Mouse (Mus musculus) left cerebral cortex, postnatal 10 days (tissue): ENCODE measurements around the gene Itgb3. TPM values are rescaled to one million over a fixed set of nuclear protein-coding genes. Genes with fewer than 3 reads are reported as not detected.
"Not testable (repeated sequence)": the region's sequence is repeated elsewhere in the genome, so short reads cannot be mapped to it uniquely, and the experiment has no call there.

Experiments used
- DNase-seq, 2 experiments: peaks; one replicate each; pipeline ENCODE4 v3.0.0; 2021 to 2022; ENCODE audit warnings: low spot score in 2 of 2, mixed read lengths in 1 of 2; ENCODE audit errors: extremely low spot score in 1 of 2
- intact Hi-C: fragments of 180-260 bp; cut with DNase I; formaldehyde crosslinking; loops from one replicate; pipeline ENCODE4 v1.15.1; 2025
- total RNA-seq, 2 experiments: library from RNA; stranded (reverse); gene quantifications; 2 replicates each; pipeline ENCODE4 v1.2.3; 2021

Itgb3 gene
- 1 to 10 TPM; 5.5 to 6.7 TPM for total RNA-seq

DNA sequence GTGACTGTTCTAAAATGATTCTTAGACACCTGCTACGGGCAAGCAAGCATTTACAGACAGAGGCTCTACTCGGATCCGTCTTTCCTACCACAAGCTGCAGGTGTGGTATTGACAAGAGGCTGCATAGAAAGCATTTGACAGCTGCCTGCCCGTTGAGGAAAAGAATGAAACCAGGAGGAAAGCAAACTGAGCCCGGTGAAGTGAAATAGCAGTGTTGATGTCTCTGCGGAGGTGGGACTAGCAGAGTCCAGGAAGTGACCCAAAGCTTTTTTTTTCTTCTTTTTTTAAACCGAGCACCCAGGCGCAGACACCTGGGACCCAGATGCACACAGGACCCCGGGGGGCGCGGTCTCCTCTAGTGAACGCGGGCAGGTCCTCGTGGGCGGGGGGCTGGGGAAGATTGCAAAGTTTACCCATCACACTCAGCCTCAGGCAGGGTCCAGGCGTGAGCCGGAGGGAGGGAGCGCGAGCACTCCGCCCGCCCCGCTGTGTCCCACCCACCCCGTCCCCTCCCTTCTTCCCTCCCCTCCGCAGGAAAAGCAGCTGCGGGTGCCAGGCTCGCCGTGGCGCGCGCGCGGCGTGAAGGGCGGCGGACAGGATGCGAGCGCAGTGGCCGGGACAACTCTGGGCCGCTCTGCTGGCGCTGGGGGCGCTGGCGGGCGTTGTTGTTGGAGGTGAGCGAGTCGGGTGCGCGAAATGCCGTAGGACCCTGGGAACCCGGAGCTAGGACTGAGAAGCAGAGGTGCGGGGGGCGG is at the start of gene Itgb3:
Gene Itgb3 (plus strand): TSS at position 510 of the 755 bp plus-strand sequence.
- peak; percentile 36 to 89 for DNase-seq
- intact Hi-C loops, result no loop called here

DNA sequence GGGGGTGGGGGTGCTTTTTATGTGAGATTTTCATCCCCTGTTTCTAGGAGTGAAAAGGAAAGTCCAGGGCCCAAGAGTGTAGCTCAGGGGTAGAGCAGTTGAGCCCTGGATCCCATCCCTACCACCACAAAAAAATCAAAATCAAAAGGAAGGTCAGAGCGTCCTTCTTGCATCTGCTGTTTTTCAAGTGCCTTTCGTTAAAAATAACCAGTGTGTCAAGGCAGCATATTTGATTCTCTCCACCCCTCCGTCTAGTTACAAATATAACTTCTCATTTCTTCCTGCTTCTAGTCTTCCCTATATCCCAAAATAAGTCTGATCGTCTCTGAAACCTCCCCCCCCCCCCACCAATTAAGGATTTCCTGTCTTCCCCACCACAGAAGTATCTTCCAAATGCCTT is 49.7 kb upstream of the Itgb3 start:
- DNase-seq, result peak in 1 of 2 experiments; percentile 25
- intact Hi-C loops, result no loop called here

DNA sequence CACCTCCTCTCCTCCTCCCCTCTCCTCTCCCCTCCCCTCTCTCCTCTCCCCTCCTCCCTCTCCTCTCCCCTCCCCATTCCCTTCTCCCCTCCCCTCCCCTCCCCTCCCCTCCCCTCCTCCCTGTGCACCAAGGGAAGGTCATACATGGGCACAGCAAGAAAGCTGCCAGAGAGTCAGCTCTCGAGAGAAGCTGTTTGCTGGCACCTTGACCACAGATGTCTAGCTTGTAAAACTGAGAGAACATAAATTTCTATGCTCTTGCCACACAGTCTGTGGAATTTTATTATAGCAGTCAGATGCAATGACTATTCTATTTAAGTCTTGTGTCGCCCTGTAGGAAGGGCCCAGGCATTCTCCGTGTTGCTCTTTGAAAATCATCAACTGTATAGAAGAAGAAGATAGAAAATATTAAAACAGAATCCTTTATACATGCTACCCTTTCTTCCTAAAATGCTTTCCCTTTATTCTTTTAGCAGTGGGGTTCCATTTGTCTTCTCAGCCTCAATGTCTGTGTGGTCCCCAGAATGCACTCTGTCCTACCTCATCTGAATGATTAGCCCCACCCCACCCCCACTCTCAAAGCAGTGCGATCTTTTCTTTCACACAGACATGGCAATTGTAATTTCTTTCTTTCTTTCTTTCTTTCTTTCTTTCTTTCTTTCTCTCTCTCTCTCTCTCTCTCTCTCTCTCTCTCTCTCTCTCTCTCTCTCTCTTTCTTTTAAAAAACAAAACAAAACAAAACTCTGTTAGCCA is 49.0 kb upstream of the Itgb3 start:
- DNase-seq, result peak in 1 of 2 experiments; percentile 48
- intact Hi-C loops, result no loop called here

DNA sequence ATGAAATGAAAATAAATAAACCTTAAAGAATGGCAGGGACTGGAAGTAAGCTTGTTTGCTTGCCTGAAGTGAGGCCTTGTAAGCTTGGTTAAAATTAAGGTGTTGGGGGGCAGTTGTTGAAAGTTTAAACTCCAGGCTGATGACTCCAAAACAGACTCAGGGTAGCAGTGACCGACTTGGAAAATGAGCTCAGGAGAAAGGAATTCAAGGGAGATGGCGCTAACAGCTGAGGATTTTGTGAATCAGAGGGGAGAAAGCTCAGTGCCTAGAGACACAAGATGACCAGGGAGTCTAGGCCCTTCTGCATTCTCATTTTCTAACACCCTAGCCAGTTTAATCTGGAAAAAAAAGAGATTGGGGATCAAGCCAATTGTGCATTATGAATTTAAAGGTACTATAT is 46.8 kb upstream of the Itgb3 start:
- intact Hi-C loops, result no loop called here

DNA sequence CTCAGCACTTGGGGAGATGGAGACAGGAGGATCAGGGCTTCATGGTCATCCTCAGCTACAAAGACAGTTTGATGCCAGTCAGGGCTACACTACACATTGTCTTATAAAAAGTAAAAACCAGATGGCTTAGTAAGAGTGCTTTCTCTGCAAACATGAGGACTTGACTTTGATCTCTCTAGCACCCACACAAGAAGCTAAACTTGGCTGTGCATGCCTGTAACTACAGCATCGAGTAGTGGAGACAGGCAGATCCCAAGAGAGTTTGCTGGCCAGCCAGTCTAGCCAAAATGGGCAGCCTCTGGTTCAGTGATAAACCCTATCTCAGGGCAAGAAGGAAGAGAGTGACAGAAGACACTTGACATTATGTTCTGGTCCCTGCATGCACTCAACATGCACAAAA is 44.3 kb upstream of the Itgb3 start:
- DNase-seq, result no peak
- intact Hi-C loops, result no loop called here

More for the DNA sequence above, 46.8 kb upstream of the Itgb3 start:
- no peak for DNase-seq

DNA sequence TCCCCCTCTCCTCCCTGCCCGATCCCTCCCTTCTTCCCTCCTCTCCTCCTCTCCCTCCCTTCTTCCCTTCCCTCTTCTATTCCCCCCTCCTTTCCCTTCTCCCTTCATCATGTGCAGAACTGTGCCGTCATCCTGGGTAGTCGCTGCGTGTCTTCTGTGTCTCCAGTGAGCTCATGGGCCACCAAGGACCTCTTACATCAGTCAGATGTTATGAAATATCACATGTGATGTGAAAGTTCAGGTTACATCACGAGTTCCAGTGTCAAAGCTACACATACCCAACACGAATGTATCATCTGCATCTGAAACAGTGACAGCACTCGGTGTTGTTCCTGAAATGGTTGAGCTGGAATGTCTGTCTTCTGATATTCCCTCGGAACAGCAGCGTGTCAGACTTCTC is 42.6 kb upstream of the Itgb3 start:
- DNase-seq, result no peak

DNA sequence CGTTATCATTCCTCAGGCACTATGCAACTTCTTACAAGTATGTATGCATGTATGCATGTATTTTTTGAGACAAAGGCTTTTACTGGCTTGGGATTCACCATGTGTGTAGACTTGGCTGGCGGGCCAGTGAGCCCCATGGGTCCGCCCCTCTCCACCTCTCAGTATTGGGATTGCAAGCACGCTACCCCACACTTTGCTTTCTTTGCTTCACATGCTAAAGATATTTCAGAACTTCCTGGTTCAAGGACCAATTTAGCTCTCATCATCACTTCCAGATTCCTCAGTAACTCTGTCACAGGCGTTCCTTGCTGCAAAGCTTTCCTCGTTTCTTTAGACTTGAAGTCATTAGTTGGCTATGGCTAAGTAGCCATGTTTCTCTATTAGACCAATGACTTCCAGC is 41.7 kb upstream of the Itgb3 start:
- DNase-seq, result no peak
- intact Hi-C loops, result no loop called here

More for the DNA sequence above, 42.6 kb upstream of the Itgb3 start:
- intact Hi-C loops, result no loop called here

DNA sequence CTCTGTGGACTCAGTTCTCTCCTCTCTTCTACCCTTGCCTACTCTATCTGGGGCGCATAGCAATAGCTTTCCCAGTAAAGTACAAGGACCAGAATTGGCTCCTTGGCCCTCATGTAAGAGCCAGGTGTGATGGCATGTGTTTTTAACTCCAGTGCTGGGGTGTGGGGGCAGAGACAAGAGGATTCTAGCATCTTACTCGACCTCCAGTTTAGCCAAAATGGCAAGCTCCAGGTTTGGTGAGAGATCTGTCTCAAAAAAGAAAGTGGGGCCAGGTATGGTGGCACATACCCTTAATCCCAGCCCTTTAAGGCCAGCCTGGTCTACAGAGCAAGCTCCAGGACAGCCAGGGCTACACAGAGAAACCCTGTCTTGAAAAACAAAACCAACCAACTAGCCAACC is 41.0 kb upstream of the Itgb3 start:
- intact Hi-C loops, result no loop called here
- no peak for DNase-seq

DNA sequence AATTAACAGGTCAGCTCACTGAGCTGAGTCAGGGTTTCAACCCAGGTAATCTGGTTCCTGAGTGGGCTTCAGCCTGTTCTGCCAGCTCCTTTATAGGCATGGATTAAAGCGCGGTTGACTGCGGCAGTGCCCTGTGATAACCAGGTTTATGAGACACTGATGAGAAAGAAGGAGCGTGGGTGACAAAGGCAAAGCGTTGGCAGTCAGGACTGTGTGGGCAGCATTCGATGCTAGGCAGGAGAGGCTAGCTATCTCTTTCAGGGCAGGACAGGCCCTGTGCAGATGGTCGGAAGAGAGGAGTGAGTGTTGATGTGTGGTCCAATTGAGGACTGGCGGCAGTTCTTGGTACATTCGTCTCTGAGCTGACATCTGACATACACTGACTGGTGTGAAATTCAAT is 40.1 kb upstream of the Itgb3 start:
- no peak for DNase-seq
- intact Hi-C loops, result no loop called here

DNA sequence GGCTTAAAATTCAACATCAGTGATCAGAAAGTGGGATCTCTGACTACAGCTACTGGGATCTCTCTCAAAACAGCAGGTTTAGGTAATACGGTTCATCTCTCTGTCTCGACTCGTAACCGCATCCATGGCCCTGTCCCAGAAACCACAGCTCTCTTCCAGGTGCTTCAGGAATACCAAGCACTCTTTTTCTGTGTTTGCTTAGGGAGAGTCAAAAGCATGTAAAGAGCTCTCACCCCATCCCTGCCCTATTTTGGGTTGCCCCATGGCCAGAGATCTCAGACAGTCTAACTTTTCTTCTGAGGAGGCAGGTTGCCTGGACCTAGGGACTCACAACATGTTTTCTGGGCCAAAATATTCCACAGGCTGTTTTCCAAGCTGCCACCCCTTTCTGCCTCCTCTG is 39.5 kb upstream of the Itgb3 start:
- DNase-seq, result no peak
- intact Hi-C loops, result no loop called here

DNA sequence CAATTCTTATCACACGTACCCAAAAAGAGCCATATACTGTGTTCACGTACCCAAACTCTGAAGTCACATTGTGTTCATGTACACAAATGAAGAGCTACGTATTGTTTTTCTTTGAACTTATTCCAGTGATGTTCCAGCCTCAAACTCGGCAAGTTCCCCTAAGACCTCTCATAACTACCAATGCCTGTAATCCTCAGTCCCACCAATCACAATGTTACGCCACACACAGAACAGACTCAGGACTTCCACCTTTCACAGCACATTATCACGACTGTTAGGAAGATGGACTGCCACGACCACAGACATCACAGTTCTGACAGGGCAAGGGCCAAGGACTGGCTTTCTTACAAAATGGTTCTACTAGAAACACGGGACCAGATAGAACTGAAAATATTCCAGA is 37.3 kb upstream of the Itgb3 start:
- DNase-seq, intact Hi-C loops: not testable (repeated sequence)

DNA sequence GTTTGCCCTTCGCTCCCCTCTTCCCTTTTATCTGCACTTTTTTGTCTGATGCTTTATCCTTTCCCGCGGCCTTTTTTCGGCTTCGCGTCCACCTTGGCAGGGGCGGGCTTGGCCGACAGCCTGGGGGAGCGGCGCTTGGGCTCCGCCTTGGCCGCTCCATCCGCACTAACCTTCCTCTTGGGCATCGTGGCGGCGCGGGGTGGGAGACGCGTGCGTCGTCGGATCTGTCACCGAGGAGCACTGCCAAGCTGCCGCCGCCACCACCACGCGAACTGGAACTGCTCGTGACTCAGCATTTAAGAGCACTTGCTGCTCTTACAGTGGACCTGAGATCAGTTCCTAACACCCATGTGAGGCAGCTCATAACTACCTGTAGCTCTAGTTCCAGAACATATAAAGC is 36.4 kb upstream of the Itgb3 start:
- intact Hi-C loops, result not testable (repeated sequence)
- peak in 1 of 2 experiments; percentile 57 for DNase-seq

DNA sequence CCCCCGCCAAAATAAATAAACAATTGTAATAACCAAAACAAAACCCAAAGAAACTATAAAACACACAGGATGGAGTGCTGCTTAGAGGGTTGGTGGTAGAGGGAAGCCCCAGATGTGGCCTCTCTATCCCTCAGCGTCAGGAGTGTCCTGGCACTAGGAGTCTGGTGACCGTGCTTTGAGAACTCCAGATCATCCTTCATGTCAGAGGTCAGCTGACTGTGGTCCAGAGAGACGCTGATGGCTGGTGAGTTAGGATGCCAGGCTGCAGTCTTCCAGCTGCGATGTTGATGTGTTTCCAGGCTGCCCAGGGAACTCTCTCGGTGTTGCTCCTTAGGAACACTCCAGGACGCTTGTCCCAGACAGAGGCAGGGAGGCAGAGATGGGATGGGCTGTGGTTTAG is 35.7 kb upstream of the Itgb3 start:
- DNase-seq, result no peak
- intact Hi-C loops, result no loop called here

DNA sequence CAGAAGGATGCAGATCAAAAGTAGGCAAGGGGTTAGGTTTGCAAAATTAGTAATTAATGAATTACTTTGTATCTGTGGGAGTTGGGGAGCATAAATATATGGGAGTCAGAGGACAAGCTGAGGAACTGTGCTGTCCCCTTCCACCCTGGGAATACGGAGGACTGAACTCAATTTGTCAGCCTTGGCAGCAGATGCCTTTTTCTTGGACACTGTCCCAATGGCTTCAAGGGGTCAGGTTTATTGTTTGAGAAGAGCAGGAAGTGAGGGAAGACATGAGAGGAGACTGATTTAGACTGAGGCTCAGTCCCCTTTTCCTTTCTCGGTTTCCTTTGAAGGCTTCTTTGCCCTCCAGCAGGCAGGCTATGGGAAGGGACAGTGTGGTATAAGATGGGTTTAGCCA is 35.2 kb upstream of the Itgb3 start:
- intact Hi-C loops, result no loop called here
- DNase-seq, result no peak

DNA sequence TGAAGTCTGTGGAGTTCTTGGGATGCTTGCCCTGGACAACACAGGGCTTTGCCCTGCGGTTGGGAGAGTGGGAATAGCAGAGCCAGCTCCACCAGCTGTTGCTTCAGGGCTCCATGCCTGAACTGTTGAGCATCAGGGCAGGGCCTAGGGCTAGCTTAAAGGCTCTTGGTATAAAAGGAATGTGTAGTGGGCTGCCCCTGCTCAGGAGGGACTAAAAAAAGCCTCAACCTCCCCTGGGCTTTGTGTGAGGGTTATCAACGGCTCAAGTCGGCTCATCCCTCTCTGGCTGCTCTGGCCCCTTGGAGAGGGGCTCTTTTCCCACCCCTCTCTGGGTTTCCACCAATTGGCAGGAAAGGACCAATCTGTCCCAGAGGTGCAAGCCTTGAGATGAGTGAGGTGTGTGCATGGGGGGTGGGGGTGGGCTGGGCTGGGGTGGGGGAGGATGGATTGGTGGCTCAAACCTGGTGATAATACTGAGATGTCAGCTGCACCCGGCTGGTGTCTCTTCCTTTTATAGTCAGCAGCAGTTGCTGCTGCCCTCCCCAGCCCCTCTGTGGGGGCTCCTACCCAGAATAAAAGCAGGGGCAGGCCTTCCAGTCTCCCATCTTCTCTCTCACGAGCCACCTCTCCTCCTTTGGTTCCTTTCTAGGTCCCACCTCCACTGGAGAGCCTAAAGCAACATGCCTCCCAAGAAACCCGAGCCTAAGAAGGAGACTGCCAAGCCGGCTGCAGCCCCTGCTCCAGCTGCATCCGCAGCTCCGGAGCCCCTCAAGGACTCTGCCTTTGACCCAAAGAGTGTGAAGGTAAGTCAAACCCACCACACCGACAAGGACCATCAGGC is 30.8 kb upstream of the Itgb3 start:
- intact Hi-C loops, result no loop called here
- no peak for DNase-seq

DNA sequence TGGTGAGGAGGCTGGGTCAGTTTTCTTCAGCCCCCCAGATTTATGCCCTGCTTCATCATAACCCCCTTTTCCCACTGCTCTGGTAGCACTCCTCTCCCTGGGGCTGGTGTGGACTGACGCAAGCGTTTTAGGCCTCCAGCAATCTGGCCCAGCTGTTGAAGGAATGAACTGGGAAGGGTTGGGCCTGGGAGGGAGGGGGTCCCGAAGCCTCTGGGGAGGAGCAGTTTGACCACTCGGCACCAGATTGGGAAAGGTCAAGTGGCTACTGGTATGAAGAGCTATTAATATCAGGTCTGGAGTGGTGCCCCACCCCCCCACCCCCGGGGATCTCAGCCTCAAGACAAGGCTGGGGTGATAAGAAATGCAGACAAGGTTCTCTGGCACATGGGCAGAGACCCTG is 29.7 kb upstream of the Itgb3 start:
- intact Hi-C loops, result no loop called here
- no peak for DNase-seq

DNA sequence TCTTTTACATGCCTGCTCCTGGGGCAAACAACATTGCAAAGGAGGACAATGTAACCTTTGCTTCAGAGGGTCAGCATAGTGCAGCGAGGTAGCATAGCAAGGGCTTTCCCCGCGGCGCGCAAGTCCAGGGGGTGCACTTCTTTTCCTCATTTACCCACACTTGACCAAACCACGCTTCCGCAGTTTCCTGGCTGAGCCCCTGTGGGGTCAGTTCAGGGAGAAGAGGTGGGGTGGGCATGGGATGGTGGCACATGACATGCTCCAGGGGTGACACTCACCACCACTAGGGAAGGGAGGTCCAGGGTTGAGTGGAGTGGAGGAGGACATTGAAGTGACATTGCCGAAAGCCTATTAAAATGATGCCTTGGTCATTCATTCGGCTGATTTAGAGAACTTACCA is 28.7 kb upstream of the Itgb3 start:
- no peak for DNase-seq
- intact Hi-C loops, result no loop called here

DNA sequence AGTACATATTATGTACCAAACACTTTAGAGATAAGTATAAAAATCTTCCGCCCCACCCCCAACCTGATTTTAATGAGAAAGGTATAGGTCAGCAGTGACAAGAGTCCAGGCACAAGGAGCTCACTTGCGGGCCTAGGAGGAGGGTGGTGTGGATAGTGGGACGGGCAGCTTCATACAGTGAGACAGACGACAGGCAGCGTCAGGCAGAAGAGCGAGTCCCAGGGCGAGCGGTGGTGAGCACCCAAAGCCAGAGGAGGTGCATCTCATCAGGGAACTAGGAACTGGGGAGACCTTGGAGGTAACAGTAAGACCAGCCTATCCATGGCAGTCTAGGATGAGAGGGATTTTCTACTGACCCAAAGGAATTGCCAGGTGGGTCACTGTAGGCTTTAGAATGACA is 28.2 kb upstream of the Itgb3 start:
- DNase-seq, result no peak
- intact Hi-C loops, result no loop called here

DNA sequence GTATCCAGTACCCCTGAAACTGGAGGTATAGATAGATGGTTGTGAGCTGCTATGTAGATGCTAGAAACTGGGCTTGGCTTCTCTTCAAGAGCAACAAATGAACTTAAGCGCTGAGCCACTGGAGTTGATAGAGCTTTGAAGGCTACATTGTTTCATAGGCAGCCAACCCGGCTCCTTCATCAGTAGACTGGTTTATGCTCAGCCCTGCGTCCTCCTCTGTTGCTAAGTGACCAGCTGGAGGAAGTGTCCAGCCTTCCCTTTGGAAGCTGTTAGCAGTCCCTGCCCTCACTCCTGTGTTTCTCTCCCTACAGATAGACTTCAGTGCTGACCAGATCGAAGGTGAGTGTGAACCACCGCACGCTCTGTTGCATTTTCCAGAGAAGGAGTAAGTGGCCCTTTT is 27.7 kb upstream of the Itgb3 start:
- intact Hi-C loops, result no loop called here
- no peak for DNase-seq

DNA sequence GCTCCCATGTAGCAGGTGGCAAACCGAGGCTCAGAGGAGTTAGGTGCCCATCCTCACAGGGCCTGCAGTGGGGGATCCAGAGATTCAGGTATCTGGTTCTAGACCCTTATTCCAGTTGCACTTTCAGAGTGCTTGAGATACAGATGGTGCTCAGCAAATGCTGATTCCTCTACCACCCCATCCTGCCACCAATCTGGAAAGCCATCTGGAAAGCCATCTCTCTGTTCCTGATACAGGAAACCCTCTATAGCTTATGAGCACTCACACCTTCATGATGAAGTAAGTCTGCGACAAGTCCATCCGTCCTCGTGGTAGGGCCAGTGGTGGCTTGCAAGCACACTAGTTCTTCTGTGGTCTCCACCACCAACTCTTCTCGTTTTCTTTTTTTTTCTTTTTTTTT is 27.2 kb upstream of the Itgb3 start:
- intact Hi-C loops, result no loop called here
- DNase-seq, result peak in 1 of 2 experiments; percentile 34
